Mouse (Mus musculus) monocyte, adult 5-6 weeks (primary cell): Measurements from ENCODE around the gene Pmepa1. TPM values are rescaled to one million over a fixed set of nuclear protein-coding genes. Genes with fewer than 3 reads are reported as not detected.

ENCODE experiments used
- ATAC-seq: fragments of 153-309, 156-312 bp; replicated peaks from 2 replicates; pipeline ENCODE4 v1.8.0; 2017; ENCODE audit warnings: mild to moderate bottlenecking; ENCODE audit not compliant: low TSS enrichment, insufficient number of reproducible peaks, severe bottlenecking, poor library complexity, low FRiP score
- total RNA-seq: library from RNA; stranded (forward); fragments of 200-1000, 200-491, 200-594 nt; gene quantifications from 3 replicates; pipeline ENCODE4 v1.2.3, GENCODE M21; 2017

The Pmepa1 gene
- total RNA-seq, 1 experiment from 2014 or later = 0.29 TPM

DNA sequence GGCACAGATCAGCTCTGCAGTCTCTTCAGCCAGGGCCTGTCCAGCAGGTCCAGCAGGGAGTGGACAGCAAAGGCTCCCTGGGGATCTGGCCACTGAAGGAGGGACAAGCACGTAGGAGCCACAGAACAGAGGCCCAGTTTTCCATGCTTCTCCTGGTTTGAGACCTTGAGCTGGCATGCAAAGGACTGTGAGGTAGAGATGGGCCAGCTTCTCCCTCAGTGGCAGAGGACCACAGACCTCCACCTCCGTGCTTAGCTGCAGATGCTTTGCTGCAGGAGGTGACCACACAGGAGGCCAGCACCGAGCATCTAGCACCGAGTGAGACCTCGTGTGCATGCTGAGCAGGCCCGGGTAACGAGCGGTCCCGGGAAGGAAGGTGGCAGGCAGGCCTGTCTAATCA lies 35.6 kb downstream of the Pmepa1 start:
- no peak for ATAC-seq

- ATAC-seq = no peak
Observed at GRCm38 (mm10) chr2:173238522-173238921, 37.8 kb downstream of the Pmepa1 start.

- no peak for ATAC-seq
Observed at GRCm38 (mm10) chr2:173235435-173236332, 40.6 kb downstream of the Pmepa1 start.

DNA sequence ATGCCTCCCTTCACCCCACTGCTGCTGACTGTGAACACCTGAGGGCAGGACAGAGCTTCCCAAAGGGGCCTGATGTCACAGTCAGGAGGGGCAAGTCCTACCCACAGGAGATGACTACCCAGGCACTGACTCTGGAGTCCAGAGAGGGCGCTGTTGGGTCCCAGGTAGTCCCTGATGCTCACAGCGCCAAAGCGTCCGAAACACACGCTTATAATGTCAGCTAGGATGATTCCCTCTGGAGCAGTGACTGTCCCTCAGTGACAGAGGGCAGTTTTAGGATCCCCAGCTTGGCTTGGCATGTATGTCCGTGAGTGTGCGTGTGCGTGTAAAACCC lies 43.6 kb downstream of the Pmepa1 start:
- ATAC-seq = no peak

DNA sequence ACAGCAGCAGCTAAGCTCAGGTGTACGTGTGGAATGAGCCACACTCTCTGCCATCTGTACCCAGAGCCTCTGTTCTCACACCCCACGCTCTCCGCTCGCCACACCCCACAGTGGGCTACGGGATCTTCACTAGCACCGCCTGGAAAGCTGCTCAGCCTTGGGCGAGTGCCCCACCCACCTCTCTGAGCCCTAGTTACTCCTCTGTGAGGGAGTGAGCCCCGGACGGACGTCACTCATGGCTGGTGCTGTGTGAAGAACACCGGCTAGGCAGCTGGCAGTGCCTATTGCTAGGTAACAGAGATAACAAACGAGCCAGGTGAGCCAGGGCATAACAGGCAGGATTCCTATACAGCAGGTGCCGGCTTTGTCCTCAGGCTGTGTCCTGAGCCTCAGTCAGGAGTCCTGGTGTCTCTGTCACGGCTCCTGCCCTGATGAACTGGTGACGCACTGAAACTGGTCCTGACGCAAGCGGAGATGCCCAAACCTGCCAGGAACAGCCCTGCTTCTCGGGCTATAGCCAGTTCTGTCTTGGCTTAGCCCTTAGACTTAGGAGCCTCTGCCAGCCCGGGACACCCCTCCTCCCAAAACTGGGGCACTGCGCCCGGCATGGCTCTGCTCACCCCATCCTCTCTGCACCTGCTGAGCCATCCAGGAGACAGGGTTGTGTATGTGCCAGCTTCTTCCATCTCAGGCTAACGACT lies 44.1 kb downstream of the Pmepa1 start:
- no peak for ATAC-seq

DNA sequence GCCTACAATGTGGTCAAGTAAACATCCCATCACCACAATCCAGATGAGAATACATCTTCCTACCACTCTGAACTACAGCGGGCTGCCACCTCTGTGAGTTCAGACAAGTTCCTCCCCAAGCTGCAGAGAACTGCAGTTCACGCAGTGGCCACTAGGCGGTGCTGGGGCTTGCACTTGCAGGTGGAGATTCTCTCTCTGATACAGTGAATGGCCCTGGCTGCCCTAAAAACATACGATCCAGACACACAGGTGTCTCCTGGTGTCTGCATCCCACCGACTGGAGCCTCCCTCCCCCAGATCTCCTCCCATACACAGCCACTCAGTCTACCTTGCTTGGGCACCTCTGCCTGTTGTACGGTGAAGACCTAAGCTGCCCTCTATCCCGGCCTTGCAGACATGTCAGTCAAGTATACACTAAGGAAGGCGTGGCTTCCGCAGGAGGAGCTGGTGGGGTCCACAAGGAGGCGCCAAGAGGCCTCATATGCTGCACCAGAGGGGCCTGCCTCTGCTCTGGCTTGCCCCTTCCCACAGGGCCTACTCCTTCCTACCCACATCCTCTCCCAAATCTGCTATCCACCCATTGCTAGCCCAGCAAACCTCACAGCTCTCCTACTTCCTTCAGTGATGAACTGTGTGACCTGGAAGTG lies 46.6 kb downstream of the Pmepa1 start:
- ATAC-seq = peak; percentile 70

DNA sequence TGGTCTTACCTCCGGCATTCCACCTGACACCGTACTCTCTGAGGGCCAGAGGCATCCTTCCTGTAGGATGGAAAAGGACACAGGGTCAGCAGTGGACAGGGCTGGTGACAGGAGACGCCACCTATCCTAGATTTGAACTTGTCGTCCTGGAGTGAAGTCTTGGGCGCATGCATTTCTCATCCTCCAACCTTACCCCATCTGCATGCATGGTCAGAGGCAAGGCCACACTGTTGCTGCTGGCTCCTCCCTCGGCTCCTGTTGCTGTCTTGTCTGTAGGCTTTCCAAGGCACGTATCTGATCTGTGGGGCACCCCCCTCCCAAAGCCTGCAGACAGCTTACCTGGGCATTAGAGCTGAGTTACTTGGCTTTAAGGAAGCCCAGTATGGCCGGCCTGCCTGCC lies 47.8 kb downstream of the Pmepa1 start:
- no peak for ATAC-seq

GRCm38 (mm10) chr2:173226792-173227191 lies 49.5 kb downstream of the Pmepa1 start:
- ATAC-seq = no peak

GRCm38 (mm10) chr2:173225906-173226305 lies 50.4 kb downstream of the Pmepa1 start:
- no peak for ATAC-seq

DNA sequence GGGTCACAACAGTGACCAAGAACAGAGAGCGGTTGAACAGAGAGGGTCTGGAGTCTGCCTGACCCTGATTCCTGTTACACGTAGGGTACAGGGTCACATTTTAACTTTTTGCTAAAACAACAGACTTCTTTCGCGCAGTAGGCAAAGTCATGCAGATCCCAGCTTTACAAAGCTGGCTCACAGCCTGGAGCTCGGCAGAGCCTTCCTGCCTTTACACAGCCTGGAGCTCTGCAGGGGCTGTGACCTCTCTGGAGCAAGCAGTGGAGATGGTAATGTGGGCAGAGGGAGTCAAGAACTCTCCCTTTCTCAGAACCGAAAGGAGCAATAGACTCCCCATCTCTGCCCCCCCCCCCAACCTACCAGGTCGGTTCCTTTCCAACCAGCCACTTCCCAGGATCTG lies 51.5 kb downstream of the Pmepa1 start:
- ATAC-seq = no peak

DNA sequence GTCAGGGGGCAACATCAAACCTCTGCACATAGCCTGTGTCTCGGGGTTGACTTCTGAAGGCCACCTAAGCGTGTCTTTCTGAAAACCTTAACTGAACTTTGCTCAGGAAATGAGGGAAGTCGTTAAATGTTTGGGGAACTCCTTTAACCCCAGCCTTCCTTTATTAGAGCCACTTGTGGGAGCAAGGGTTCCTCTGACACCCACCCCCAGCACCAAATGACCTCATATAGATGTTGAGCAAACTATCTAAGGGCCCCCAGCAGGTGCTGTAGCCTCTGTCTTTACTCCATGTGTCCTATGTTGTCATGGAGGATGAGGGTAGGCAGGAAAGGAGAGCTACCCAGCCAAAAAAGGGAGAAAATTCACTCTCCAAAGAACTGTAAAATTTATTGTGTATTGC lies 52.2 kb downstream of the Pmepa1 start:
- ATAC-seq = no peak

DNA sequence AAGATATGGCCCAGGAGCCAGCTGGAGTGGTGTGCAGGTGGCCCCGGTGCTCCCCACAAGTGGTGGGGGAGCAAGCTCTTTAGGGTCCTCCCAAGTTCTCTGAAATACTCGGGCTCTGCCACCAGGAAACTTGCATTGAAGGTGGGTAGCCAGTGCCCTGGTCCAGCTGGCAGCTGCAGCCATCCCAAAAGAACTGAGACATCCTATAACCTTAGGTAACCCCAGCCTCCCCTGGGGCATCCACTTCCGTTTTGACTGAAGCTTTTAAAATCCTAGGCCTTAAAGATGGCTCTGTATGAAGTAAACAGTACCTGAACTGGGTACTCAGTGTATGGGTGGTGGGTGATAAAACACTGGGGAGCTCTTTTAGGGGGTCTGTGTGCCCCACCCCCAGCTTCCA lies 52.8 kb downstream of the Pmepa1 start:
- no peak for ATAC-seq

GRCm38 (mm10) chr2:173220754-173221153 lies 55.6 kb downstream of the Pmepa1 start:
- ATAC-seq = no peak

GRCm38 (mm10) chr2:173219256-173219954 lies 56.9 kb downstream of the Pmepa1 start:
- ATAC-seq = no peak

DNA sequence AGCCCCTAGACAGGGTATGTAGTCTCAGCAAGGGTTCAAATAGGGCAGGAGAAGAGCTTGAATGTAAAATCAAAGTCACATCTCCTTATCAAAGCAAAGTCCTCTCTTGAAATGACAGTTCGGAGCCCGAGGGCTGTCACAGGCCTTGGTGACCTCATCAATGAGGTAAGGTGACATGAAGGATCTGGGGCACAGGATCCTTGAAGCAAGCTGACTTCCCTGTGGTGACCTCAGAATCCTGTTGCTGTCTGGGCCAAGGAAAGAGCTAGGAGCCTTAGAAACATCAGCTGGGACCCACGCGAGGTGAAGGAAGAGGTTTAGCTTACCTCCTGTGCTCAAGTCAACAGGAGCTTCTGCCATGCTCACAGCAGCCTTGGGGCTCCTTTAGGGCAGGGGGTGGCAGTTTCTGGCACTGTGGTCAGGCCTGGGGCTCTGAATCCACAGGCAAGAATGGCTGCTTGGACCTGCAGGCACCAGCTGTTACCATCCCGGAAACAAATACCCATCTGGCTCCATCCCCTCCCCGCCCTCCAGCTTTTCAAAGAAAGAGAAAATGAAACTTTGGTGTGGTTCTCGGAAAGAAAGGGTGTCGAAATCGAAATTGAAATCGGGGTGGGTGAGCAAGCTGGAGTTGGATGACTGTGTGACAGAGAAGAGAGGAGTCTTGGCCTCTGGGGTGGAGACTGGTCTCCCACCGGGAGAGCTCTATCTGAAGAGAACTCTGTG lies 57.8 kb downstream of the Pmepa1 start, which contains the start of gene Zbp1:
Zbp1 (minus strand) TSS at position 508 of the 726 bp plus-strand sequence.
- ATAC-seq = peak; percentile 76

- no peak for ATAC-seq
Observed at GRCm38 (mm10) chr2:173217763-173218258, 58.5 kb downstream of the Pmepa1 start.

DNA sequence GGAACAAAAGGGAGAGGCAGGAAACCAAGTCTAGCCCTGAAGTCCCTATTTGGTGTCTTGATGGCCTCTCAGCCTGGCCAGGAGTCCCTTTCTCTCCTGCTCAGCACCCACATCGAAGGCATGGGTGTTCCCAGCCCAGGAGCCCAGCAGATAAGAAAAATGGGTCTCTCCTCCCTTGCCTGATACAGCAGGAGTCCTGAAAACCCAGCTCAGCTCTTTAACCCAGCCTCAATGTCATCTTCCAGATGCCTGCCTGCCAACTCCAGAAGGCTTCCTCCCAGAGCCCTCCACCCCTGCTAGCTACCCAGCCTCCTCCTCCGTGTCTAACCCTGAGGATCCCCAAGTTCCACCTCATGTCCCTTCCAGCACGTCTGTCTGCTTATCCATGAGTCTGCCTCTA lies 59.1 kb downstream of the Pmepa1 start:
- no peak for ATAC-seq

GRCm38 (mm10) chr2:173216840-173217239 lies 59.5 kb downstream of the Pmepa1 start:
- ATAC-seq = no peak
